Mouse (Mus musculus) lung, postnatal 0 days (tissue): ENCODE results near the gene Sypl.

Experiments used
- CTCF ChIP-seq: IDR thresholded peaks from 2 replicates; pipeline ENCODE4 v1.5.1; 2016; ENCODE audit warnings: antibody characterized with exemption, mild to moderate bottlenecking
- EP300 ChIP-seq: IDR thresholded peaks from 2 replicates; pipeline ENCODE4 v1.6.1; 2016; ENCODE audit warnings: antibody characterized with exemption, mild to moderate bottlenecking, control low read depth

GRCm38 (mm10) chr12:33005858-33006257 is 52.2 kb downstream of the Sypl start:
- TF ChIP-seq CTCF = no peak
- TF ChIP-seq EP300 = no peak
